Mouse (Mus musculus) CH12F3 (cell line): ENCODE results near the gene Clic1.
"Not testable (repeated sequence)": the region's sequence is repeated elsewhere in the genome, so short reads cannot be mapped to it uniquely, and the experiment has no call there.

Source experiments
- in situ Hi-C: fragments of 300-500 bp; cut with MboI; formaldehyde crosslinking; loops from 2 replicates; pipeline ENCODE4 v1.14.3; 2020; ENCODE audit warnings: low sequenced_read_pairs

The Clic1 gene

DNA sequence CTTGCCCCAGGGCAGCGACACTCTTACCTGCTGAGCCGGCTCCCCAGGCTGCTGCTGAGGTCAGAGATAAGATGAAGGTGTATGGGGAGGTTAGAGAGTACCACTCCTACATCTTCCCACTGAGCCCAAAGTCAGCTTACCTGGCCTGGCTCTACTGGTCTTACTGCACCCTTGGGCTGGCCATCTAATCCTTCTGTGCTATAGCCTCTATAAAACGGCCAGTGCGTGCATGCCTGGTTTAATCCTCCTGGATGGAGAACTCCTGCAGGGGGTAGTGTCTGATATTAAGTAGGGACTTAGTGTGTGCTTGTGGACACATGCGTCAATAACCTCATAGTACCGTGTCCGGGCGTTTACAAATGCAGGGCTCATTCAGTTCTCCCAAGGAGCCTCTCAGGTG lies 29.2 kb upstream of the Clic1 start:
- in situ Hi-C loops, result no loop called here

DNA sequence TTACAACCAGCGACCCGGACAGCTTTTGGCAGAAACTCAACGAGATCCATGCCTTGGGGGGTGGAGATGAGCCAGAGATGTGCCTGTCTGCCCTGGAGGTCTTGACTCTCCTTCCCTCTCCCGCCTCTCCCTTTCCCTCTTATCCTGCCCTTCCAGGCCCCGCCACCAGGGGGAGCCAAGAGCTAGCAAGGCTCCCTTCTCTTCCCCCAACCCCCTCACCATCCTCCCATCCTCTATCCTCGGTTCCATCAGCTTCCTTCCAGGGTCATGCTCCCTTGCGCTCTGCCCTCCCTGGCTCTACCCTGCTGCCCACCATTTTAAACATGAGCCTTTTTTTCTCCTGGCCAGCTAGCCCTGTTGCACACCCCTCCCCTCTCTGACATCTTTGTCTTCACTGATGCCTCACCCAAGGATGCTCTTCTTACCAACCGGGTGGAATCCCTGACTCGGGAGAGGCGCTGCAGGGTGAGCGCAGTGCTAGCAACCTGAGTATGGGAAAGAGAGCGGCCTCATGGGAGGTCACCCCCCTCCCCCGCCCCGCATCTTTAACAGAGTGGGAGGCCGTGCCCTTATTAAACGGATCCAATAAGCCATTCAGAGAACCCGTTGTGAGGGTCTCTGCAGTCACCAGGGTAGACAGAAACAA lies 28.5 kb upstream of the Clic1 start:
- in situ Hi-C loops, result no loop called here

DNA sequence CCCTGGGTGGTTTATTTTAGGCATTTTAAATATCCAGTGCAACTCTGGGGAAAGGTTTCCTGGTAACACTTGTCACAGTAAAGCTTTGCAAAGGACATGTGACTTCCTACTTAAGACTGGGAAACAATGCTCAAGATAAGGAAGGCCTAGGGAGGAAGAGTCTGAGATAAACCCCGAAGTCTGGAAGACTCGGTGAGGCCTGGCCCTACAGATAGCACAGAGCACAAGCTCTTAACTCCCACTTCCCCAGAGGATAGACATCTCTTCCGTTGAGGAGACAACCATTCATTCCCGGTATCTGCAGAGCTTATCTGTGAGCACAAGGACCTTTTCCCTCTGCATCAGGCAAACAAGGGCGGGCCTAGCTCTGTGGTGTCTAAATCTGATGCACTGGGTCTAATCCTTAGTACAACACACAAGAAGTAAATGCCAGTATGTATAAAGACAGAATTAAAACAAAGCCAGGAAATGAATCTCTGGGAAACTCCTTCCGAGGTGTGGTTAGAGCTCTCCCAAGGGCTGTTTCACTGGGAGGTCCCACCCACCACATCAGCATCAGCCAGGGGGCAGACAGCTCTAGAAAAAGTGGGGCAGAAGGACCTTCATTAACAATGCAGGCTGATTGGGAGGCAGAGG lies 27.8 kb upstream of the Clic1 start:
- in situ Hi-C loops, result no loop called here

DNA sequence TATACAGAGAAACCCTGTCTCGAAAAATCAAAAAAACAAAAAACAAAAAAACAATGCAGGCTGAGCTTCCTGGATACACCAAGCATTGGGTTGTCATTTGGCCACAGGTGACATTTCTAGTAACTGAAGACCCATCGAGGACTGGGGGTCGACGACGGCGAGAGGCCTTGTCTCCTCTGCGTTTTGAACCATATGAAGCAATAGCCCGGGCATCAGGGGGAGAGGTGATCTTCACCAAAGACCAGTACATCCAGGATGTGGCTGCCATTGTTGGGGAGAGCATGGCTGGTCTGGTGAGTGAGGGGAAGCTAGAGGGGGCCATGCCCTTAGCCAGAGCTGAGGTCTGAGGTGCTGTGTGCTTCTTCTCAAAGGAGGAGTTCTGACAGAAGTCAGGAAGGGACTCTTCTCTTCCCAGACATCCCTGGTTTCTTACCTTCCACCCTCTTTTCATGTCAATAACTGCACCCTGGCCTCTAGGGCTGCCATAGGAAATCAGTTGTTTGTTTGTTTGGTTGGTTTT lies 27.2 kb upstream of the Clic1 start:
- in situ Hi-C loops, result no loop called here

DNA sequence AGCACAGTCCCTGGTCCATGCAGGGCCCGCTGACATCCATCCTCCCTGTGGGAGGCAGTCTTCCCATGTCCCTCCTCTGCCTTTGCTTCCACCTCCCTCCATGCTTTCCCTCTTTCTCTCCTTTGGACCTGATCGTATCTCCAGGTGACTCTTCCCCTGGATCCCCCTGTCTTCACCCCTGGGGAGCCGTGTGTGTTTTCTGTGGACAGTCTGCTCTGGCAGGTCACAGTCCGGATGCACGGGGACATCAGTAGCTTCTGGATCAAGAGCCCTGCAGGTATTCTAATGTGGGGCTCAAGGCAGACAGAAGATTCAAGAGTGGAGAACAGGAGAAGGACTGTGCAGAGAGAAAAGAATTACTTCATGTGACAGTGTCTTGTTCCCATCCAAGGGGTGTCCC lies 26.5 kb upstream of the Clic1 start:
- in situ Hi-C loops, result no loop called here

DNA sequence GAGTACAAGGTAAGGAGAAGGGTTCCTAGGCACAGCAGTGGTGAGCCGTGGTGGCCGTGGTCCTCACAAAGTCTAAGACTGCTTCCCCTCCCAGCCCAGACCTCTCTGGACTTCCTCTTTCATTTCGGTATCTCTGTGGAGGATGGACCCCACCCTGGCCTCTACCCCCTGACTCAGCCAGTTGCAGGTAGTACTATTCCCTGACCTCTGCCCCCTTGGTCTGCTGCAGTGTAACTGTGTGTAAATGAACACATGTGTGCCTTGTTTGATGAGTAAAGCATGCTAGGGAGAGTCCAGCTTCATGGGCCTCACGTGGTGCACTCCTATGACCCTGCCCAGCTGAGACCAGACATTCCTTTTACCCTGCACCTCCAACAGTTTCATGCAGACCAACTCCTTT lies 26.0 kb upstream of the Clic1 start:
- in situ Hi-C loops, result no loop called here

DNA sequence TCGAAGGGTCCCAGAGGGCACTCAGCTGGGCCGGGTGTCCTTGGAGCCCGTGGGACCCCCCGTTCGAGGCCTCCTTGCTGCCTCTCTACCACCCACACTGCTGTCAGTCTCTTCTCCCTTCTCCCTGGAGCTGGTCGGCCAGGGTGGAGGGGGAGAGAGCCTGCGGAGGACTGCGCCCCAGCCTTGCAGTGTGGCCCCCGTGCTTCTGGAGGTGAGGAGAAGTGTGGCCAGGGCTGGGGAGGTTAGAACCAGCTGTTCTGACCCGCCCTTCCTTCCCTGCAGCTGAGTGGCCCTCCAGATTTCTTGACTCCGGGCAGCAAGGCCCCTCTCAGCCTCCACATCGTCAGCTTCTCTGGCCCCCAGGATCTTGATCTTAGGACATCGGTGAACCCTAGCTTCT lies 25.5 kb upstream of the Clic1 start:
- in situ Hi-C loops, result no loop called here

DNA sequence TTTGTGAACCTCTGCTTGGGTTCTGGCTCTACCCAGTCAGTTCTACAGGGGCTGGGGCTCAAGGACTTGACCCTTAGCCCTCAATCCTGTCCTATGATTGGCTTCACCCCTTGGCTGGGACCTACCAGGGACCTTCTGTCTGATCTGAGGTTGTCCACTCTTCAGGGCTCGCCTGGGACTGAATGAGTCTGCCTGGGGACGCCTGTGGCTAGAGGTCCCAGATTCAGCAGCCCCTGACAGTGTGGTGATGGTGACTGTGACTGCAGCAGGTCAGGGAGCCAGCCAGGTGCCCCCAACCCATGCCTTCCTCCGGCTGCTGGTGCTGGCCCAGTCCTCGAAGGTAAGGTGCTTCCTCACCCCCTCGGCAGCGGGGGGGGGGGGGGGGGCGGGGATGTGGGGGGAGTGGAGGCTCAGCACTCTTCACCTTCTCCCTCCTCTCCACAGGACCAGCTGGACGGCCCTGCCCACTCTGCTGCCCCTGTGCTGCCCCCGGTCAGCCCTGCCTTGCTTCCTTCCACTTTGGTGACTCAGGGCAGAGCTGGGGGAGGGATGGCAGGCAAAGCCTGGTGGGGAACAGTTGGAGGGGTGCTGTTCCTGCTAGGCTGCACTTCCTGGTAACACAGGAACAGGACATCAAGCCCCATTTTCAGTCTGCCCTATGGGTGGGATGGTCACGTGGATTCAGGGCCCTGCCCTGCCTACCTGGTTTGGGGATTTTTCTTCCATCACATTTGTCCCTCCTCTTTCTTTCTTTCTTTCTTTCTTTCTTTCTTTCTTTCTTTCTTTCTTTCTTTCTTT lies 24.9 kb upstream of the Clic1 start:
- in situ Hi-C loops, result no loop called here

DNA sequence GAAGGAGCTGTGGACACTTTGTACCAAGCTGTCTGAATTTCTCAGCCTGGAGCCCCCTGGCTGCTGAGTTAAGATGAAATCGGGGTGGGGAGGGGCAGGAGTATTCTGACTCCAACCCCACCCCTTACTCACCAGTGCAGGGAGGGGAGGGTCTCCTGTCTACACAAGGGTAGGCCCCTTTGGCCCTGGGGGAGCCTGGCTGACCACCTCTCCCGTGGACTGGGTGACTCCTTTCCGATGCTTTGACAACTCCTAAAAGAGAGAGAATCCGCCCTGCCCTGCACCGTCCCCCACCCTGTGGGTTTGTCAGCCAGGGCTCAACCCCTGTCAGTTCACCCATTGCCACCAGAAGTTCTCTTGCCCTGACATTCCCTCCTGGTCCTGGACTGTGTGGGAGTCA lies 23.6 kb upstream of the Clic1 start:
- in situ Hi-C loops, result no loop called here

DNA sequence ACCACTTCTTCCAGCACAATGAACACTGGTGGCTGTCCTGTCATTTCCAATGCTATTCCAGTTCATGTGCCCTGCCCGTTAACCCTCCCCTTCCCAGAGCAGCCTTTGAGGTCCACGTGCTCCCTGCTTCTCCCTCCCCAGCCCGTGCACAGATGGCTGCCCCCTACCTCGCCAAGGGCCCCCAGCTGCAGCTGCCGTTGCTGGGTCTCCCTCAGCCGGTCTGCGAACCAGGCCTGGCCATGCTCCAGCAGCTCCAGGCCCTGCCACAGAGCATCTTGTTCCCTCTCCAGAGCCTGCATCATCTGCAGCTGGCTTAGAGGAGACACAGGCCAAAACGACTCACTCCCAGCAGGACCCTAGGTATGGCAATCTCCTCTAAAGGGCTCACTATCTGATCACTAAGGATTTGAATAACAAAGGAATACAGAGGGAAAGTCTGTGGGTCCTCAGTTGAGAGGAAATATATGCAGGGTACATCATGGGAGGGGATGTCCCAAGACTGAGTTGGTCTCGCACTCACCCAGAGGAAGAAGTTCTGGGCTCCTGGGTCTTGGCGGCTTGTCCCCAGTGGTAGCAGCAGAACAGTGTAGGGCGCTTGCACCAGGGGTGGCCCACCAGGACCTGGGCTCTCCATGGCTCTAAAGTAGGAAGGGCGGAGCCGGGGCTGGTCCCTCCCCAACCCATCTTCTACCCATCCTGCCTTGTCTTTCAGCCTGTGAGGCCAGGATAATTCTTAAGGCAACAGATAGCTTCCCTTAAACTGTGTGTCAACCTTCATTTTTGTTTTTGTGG lies 22.3 kb upstream of the Clic1 start, which contains the start of gene Sapcd1:
Gene Sapcd1, minus strand, starts transcription at position 740 of the 792 bp plus-strand sequence.
- in situ Hi-C loops, result no loop called here

DNA sequence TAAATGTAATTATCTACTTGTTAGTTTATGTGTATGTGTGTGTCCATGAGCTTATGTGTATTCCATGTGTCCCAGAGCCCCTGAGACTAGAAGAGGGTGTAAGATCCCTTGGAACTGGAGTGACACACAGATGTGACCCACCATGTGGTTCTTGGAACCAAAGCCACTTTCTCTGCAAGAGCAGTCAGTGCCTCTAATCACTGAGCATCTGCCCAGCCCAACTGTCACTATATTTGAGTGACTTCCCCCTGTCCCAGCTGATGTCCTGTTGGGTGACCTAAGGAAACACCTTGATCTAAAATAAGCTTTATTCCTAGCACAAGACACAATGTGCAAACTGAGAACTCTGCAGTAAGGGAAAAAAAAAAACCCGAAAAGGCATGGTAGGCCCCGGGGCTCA lies 21.5 kb upstream of the Clic1 start:
- in situ Hi-C loops, result no loop called here

DNA sequence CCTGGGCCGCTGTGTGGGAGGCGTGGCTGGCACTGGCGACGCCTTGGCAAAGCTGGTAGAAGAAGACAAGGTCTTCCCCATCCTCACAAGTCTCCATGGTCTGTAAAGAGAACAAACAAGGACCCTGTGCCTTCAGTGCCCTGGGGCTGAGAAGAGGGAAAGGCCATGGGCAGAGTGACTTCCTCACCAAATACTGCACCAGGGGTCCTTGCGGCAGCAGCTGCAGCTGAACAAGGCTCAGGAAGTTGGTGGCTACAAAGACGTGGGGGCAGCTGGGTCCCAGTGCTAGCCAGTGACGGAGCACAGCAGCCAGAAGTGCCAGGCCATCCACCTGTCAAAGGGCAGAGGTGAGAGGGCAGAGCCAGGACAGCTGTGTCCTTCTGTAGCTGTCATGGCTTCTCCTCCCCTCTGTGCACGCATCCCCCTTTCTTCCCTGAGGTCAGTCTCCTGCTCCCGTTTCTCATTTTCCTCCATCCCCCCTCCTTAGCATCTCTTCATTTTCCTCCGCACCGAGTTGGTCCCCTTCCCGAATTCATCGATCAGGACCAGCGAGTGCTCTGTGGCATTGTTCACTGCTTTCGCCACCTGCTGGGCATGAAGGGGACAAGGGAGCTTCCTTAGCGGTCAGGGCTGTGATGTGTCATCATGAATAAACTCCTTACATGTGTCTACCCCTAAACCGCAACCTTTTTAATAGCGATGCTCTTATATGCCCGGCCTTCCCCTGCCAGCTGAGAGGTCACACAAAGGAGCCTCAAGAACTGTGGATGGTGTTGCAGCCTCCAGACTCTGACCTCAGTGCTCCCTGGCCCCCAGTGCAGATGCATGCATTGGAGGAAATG lies 19.9 kb upstream of the Clic1 start:
- in situ Hi-C loops, result no loop called here

DNA sequence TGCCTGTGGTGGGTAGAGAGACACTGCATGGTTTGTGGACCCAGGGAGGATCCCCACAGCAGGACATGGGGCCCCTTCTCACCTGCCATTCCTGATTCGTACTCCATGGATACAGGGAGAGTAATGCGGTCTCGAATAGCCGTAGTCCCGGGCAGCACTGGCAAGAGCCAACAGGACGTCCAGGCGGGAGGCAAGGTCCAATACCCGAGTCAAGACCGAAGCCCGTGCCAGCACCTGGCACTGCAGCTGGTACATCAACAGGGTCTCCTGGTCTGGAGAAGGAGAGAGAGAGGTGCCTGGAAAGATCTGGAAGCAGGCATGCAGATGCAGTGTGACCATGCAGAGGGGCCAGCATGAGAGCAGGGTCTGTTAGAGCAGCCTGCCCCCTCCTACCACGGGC lies 18.5 kb upstream of the Clic1 start:
- in situ Hi-C loops, result no loop called here

DNA sequence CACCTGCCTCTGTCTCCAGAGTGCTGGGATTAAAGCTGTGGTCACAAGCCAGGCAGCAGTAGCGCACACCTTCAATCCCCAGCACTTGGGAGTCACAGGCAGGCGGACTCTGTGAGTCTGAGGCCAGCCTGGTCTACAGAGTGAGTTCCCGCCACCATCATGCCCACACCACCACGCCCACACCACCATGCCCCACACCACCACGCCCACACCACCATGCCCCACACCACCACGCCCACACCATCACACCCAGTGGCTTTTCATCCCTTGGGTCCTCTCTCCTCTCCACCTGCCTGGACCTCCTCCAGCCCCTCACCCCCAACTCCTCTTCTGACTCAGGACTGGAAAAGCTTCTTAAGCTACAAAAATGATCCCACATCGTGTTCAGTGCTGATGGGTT lies 17.9 kb upstream of the Clic1 start:
- in situ Hi-C loops, result no loop called here

DNA sequence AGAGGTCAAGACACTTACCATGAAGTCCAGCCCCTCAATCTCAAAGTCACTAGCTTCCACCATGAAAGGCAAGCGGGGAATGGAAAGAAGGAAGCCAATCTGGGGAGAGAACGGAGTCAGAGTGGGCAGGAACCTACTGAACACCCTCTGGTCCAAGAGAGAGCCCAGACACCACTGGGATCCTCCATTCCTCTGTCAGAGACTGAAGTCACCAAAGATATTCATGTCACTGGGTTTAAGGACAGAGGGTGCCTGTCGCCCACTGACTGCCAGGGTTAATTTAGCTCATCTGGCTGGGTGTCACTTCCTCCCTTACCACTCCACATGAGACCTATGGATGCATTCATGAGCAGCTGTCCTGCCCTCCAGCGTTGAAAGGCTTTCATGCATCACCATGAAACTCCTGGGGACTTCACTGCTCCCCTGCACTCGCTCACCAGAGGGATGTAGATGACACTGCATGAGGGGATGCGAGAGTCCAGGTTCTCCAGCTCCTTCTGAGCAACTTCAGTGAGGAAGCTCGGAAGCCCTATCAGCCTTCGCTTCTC lies 17.4 kb upstream of the Clic1 start:
- in situ Hi-C loops, result no loop called here

DNA sequence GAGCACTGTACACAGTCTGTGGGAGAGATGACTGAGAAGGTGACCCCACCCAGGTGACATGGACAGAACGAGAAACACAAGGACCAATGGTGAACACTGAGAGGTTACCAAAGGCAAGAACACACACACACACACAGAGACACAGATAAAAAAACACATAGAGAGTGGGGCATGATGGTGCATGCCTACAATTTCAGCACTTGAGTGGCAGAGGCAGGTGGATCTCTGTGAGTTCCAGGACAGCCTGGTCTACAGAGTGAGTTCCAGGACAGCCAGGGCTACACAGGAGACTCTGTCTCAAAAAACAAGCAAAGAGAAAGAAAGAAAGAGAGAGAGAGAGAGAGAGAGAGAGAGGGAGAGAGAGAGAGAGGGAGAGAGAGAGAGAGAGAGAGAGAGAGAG lies 16.1 kb upstream of the Clic1 start:
- in situ Hi-C loops, result not testable (repeated sequence)

DNA sequence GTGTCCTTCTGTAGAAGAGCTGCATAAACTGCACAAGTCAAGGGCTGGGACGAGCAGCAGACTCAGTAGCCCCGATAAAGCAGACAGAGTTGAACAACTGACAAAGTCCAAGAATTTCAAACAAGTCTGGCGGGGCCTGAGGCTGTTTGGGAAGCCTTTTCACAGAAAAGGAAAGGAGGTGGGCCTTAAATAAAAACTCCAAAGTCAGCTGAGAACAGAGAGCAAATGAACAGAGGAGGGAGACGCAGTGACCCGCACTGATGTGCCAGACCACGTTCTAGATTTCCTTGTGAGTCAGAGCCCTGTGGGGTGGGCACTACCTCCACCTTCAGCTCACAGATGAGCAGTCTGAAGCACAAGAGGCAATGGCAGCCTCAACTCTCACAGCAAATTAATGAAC lies 14.9 kb upstream of the Clic1 start:
- in situ Hi-C loops, result no loop called here

DNA sequence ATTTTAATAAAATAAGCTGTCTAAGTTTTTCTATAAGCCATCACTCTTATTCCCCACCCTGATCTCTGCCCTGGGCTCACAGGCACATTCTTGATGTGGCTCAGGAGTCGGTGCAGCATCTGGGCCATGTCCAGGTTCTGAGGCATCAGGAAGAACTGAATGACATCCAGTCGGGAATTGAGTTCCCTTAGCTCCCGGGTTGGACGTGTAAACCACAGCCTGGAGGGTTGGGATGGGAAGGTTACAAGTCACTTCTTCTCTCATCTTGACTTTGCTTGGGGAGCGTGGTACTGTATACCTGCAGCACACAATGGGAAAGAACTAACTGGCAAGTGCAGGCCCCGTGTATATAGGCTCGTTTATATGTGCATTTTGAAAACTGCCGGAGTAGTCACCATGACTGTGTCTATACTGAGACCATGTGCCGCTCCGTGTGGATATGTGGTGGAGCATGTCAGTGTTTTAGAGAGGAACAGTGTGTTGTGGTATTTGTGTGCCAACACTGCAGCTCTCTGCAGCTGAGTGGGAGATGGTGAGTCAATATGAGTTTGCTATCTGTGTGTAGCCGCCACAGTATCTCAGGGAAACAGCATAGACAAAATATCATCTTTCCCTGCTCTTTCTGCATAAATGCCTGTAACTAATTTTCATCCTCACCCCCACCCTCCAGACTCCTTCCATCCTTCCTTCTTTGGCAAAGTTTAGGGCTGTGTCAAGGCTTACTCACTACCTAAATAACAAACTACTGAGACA lies 10.5 kb upstream of the Clic1 start:
- in situ Hi-C loops, result no loop called here

DNA sequence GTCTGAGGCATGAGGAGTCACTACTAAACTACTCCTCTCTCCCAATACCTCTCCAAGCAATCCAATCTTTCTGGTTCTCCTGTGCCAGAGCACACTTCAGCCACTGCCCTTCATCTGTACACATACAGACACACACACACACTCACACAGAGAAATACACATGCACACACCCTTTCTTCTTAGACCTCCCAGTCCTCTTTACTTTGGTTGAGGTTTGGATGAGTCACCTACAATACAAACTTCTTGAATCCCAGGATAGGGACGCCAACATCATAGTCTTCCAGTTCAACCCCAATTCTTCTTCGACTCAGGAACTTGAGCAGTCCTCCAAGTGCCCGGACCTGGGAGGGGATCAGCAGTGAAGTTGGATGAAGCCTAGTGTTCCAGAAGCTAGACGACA lies 6.0 kb upstream of the Clic1 start:
- in situ Hi-C loops, result no loop called here
